Mouse (Mus musculus) gastrocnemius, adult 2 months (tissue): ENCODE data around the gene Spata5. TPM values are rescaled to one million over a fixed set of nuclear protein-coding genes. Genes with fewer than 3 reads are reported as not detected.
"Not testable (repeated sequence)": the region's sequence is repeated elsewhere in the genome, so short reads cannot be mapped to it uniquely, and the experiment has no call there.

Experiments
- DNase-seq: peaks from one replicate; pipeline ENCODE4 v3.0.0; 2022
- H3K27ac ChIP-seq: fragments of 200-600 bp; 2 replicates; pipeline ENCODE4 v1.8.1; 2022; ENCODE audit warnings: mild to moderate bottlenecking
- H3K4me3 ChIP-seq: fragments of 200-600 bp; 2 replicates; pipeline ENCODE4 v1.8.1; 2022; ENCODE audit warnings: mild to moderate bottlenecking, moderate library complexity
- CTCF ChIP-seq: fragments of 200-600 bp; IDR thresholded peaks from 2 replicates; pipeline ENCODE4 v1.8.1; 2022; ENCODE audit warnings: antibody characterized with exemption, mild to moderate bottlenecking, moderate library complexity
- intact Hi-C: fragments of 180-260 bp; cut with DNase I; formaldehyde crosslinking; loops from one replicate; pipeline ENCODE4 v1.15.1; 2025
- total RNA-seq, 2 experiments: library from RNA; stranded (reverse); gene quantifications; 2 replicates each; pipeline ENCODE4 v1.2.3; 2021

Spata5 gene
- total RNA-seq, 2 experiments from 2014 or later = 10.3 to 10.8 TPM

DNA sequence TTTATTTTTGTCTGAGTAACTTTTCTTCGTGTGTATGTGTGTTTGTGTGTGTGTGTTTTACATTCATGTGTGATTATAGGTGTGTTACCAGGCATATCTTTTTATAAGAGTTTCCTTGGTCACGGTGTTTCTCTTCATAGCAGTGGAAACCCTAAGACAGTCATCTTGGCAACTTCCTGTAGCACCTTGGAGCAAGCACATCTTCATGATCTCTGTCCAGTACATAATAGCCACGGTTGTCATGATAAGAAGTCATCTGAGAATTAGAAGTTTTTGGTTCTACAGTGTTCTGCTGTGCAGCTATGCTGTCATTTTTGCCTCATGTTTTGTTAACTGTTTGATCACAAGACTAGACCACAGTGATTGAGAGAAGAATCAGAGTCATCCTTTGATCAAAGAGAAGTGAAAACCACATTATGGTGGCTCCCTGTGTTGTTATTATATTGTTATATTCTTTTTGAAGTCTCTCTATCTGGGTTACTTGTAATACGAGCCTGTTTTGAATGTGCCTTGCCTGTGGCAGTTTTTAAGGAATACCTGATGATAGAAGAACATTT, 64.1 kb downstream of the Spata5 start:
- intact Hi-C loops = no loop called here
- Histone ChIP-seq H3K27ac (no peak overlapping the region), H3K4me3 (no peak overlapping the region)
- no peak for TF ChIP-seq CTCF
- no peak for DNase-seq

DNA sequence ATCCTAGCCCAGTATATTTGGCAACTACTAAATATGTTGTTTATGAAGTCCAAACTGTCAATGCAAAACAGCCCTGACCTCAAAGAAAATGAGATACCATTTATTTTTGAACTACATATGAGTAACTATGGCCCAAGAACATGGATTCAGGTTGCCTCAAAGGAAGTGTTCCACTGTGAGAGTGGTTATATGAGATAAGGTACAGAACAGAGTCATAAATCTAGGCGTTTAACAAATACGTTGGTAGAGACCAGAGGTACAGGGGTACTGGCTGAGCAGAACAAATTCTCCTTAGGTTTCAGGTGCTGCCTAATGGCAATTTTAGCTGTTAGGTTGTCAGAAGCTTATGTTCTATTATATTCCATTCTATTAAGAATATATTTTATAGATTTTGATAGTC, 67.9 kb downstream of the Spata5 start:
- intact Hi-C loops = no loop called here
- no peak overlapping the region for H3K4me3 ChIP-seq
- DNase-seq = no peak
- H3K27ac ChIP-seq = no peak overlapping the region
- TF ChIP-seq CTCF = no peak

DNA sequence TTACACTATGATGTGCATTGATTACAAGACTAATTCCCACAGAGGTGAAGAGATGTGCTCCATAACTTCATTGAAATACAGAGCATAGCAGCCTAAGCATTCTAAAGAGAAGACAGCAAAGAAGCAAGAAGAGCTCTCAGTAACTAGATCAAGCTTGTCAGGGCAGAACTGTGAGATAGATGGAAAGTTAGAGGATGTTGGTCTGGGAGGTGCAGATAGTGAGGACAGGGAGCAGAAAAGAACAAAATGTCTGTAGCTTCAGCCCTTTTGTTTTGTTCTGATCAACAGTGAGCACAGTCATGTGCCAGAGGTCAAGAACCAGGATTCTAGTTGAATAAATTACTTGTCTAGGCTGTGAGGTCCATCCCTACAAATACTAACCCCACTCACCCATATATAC, 68.5 kb downstream of the Spata5 start:
- Histone ChIP-seq H3K4me3 (no peak overlapping the region), H3K27ac (no peak overlapping the region)
- no peak for DNase-seq
- intact Hi-C loops = no loop called here
- no peak for TF ChIP-seq CTCF

DNA sequence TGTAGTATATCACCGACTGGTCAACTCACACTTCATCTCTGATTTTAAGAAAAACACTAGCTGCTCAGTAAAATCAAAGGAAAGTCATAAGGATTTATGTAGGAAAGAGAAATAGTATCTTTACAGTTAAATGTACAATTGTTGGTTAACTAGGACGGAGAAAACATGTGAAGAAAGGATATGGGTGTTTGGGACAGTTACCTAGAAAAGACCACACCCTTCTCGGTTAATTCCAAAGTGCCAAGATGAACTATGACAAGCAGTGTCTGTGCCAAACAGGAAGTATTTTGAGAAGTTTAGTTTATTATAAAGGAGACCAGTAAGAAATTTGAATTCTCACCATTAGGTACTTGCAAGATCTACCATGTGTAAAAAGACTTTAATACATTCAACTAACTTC, 70.3 kb downstream of the Spata5 start:
- intact Hi-C loops = no loop called here
- no peak overlapping the region for H3K27ac ChIP-seq
- no peak for TF ChIP-seq CTCF
- no peak for DNase-seq
- H3K4me3 ChIP-seq = no peak overlapping the region

DNA sequence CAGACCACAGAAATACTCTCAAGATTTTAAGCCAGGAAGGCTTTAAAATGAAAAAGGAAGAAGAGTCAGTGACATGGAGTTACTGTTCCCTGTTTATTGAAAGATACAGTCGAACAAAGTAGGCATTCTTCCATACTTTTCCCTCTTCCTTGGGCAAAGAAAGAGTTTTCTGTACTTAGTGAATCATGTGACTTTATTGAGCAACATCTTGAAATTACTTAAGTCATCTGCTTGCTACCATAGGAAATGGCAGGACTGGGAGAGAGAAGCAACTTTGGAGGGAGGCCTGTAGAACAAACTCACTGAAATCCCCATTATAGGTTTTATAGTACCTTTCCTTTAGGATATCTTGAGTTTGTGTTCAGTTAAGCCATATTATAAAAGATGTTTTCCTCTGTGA, 81.2 kb downstream of the Spata5 start:
- intact Hi-C loops = no loop called here
- TF ChIP-seq CTCF = no peak
- no peak overlapping the region for H3K4me3 ChIP-seq
- H3K27ac ChIP-seq = no peak overlapping the region
- DNase-seq = no peak

DNA sequence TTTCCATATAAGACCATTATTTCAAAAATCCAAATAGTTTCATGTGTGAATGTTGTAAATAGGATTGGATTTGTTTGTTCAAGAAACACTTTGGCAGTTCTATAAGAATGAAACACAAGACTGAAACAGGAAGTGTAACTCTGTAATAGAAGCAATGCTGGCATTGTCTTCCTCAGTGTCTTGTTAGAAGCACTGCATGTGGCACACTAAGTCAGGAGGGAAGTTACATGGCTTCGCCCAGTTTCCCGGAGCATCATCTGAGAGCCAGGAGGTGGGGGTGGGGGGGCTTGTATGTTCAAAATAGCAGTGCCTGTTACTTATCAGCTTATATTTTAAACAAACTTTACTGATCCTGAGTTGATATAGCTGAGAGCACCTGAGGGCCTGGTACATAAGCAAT, 82.9 kb downstream of the Spata5 start:
- DNase-seq = no peak
- H3K27ac ChIP-seq = no peak overlapping the region
- H3K4me3 ChIP-seq = no peak overlapping the region
- intact Hi-C loops = no loop called here
- no peak for TF ChIP-seq CTCF

DNA sequence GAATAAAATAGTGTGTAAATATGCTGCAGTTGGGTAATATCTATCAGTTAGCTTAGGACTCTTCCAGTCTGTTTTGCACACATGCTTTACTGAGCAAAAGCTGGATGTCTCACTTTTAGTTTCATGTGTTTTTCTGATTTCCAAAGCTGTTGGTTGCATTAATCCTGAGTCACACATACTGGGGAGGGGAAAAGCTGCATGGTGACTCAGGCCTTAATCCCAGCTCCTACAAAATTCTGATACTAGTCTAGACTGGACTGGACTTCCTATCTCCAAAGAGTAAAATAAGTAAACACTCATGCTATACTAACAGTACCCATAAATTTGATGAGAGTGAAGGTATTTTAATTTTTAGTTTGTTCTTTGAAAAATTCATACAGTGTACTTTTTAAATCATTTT, 84.2 kb downstream of the Spata5 start:
- H3K4me3 ChIP-seq = no peak overlapping the region
- DNase-seq = no peak
- intact Hi-C loops = no loop called here
- H3K27ac ChIP-seq = no peak overlapping the region
- TF ChIP-seq CTCF = no peak

DNA sequence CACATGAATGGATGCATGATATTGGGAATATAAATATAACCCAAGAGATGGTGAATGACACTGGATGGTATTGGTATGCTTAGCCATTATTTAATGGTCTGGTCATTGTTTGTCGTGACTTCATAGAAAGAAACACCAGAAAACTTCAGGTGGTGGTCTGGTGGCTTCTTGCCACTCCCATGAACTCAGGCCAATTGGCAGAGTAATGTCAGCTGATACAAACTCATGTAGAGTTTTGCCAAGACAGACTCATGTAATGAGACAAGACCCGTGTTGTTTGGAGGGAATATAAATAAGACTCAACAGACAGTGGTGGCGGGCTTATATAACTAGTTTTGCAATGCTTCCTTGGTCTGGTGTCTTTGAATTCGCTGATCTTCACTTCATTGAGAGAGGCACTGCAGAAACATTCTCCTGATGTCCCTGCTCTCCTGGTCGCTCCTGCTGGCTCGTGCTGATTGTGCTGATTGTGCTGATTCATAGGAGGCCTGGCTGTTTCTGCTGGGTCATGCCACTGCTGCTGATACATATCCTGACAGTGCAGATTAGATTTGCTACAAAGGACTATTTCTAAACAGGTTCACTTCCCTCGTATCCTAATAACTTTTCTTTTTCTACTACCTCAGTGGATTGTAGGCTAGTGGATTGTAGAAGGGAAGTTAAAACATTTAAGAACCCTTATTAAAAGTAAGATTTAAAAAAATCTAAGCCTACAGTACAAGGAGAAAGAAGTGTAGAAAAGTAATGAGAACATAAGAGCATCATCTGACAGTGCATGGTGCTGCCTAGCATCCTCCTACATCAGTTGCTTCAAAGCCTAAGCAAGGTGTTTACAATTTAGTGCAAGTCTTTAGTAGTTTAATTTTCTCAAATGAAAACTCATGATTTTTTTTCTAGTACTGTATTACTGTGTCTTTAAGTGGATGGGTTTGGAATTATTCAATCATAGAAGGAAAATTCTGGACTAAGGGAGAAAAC, 90.6 kb downstream of the Spata5 start:
- no peak overlapping the region for H3K27ac ChIP-seq
- intact Hi-C loops = no loop called here
- H3K4me3 ChIP-seq = no peak overlapping the region
- no peak for DNase-seq
- TF ChIP-seq CTCF = no peak

DNA sequence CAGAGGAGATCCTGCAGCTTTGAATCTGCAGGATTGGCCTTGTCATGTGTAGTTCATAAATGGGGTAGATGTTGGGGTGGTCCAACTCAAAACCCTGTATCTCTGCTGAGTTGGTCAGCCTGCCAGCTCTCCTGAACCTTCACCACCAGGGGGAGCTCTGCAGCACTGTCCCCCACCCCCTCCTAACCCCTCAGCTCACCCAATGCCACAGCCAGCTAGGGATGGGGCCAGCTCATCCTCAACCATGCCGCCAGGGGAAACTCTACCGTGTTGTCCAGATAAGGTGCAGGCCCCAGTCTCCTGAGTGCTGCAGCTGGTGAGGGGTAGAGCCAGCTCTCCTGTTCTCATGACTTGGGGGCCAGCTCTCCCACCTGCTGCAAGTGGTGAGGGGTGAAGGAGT, 95.8 kb downstream of the Spata5 start:
- peak; percentile 59 for DNase-seq
- TF ChIP-seq CTCF = peak; percentile 70
- H3K27ac ChIP-seq = no peak overlapping the region
- intact Hi-C loops = no loop called here
- H3K4me3 ChIP-seq = no peak overlapping the region

DNA sequence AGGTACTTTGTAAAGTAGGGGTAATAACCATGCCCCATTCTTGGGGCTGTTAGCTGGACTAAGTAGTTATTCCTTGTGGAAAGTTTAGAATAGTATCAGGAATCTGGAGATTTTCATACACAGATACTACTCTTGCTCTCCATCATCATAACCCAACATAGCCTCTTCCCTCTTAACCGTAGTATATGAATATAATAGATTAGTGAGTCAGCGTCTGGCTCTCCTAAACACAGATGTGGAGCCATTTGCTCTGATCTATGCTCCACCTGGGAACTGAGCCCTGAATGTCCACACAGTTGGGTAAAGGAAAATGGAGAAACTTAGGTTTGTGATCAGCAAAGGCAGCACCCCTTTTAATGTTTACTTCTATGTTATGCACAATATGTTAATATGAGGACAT, 96.7 kb downstream of the Spata5 start:
- no peak for DNase-seq
- TF ChIP-seq CTCF = no peak
- no peak overlapping the region for H3K4me3 ChIP-seq
- intact Hi-C loops = no loop called here
- H3K27ac ChIP-seq = no peak overlapping the region

DNA sequence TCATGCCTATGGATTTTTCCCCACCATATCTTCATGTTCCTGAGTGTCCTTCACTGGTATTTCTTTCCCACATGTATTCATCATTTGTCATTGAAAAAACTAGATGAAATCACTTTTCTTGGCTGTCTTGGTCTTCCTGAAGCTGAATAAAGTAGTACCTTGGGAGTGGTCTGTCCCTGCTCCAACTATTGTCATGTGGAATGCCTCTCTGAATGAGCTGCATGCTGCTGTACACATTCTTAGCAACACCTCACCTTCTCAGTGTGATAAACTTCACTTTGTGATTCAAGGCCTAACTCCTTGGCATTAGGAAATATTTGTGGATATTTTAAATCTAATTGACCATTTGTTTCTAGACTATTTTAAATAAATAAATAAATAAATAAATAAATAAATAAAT, 98.9 kb downstream of the Spata5 start:
- TF ChIP-seq CTCF = no peak
- intact Hi-C loops = no loop called here
- no peak for DNase-seq

DNA sequence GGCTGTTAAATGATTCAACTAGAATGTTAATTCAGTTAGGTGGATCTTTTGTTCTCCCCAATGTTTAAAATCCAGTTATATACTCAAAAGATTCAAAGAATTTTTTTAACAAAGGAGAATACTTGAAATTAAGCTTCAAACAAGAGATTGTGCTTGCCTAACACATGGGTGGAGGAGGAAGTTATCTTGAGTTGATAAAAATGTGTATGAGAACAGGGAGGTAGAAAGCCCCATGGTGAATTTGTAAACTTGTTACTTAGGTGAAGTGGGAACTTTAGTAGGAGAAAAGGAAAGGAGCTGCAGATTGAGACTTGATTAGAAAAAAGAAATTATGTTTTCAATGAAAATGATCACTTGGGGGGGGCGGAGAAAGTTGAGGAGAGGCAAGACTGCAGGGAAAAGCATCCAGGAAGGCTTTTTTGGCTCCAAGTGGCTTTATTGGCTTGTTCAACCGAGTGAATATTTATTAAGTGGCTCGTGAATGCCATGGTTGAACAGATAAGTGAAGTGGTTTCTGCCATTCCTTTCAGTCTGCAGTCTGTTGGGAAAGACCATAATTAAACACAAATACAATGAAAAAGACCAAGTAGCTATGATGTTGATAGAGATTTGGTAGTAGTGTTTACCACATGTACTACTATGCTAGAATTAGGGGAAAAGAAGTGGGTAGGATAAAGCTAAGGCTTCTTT, 100.8 kb downstream of the Spata5 start:
- H3K4me3 ChIP-seq = no peak overlapping the region
- no peak for DNase-seq
- intact Hi-C loops = no loop called here
- no peak for TF ChIP-seq CTCF
- H3K27ac ChIP-seq = no peak overlapping the region

More for the DNA sequence above, 98.9 kb downstream of the Spata5 start:
- H3K4me3 ChIP-seq = no peak overlapping the region
- no peak overlapping the region for H3K27ac ChIP-seq

DNA sequence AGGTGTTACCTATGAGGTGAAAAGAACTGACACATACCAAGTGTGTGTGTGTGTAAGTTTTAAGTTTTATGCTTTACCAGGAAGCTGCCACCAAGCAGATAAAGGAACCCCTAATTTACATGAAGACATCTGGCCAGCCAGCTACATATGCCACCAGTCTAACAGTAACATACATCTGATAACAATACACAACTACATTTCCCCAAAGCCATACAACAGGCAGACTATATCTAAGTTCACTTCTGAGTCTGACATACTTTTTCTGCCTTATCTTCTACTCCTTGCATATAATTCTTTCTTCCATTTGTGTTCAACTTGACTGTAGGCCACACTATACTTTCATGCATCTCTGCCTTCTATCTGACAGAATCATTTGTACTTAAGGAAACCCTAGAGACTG, 112.4 kb downstream of the Spata5 start:
- no peak for TF ChIP-seq CTCF
- DNase-seq = no peak
- intact Hi-C loops = no loop called here
- Histone ChIP-seq H3K4me3 (no peak overlapping the region), H3K27ac (no peak overlapping the region)

DNA sequence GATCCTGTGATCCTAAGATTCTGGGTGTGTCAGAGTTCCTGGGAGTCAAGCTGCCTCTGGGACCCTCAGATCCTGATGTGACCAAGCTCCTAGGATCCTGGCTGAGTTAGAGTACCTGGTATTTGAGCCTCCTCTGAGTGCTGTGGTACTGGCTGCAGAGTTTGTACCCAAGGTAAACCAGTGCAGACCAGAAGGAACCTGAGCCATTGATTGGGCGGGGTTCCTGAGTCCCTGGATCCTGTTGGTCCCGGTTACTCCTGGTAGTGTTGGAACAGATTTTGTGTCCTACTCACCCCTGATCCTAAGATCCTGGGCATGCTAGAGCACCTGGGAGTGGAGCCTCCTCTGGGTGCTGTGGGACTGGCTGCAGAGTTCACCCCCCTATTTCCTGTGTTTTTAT, 121.0 kb downstream of the Spata5 start:
- H3K27ac ChIP-seq, intact Hi-C loops, DNase-seq, H3K4me3 ChIP-seq: not testable (repeated sequence)
